Mouse (Mus musculus) CD4-positive helper T cell, adult 2 months (primary cell): Measurements from ENCODE around the gene Sox10.

ENCODE experiments used
- DNase-seq: peaks from one replicate; pipeline ENCODE4 v3.0.0-alpha.2; 2012; ENCODE audit warnings: low read depth, missing footprints, low spot score

Sox10 gene

GRCm38 (mm10) chr15:79155572-79155971, 9.5 kb downstream of the Sox10 start:
- DNase-seq = no peak

GRCm38 (mm10) chr15:79152709-79153108, 12.3 kb downstream of the Sox10 start:
- no peak for DNase-seq

DNA sequence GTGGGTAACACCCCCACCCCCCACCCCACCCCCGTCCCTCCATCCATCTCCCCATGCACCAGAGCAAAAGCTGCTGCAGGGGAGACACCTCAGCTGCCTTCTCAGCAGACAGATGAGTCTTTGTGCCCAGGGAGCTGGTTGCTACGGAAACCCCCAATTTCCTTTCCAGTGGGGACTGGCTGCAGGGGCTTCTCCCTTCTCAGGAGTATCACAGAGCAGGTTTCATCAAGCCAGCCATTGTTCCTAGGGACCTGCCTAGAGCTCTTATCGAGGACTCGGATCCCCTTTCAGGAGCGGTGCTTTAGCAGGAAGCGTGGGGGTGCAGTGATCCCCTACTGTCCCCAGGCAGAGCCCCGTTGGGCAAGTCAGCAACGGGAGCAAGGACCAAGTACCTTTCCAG, 13.2 kb downstream of the Sox10 start:
- DNase-seq = no peak

- DNase-seq = peak; percentile 74
Measured at GRCm38 (mm10) chr15:79148533-79148932, 16.5 kb downstream of the Sox10 start.

DNA sequence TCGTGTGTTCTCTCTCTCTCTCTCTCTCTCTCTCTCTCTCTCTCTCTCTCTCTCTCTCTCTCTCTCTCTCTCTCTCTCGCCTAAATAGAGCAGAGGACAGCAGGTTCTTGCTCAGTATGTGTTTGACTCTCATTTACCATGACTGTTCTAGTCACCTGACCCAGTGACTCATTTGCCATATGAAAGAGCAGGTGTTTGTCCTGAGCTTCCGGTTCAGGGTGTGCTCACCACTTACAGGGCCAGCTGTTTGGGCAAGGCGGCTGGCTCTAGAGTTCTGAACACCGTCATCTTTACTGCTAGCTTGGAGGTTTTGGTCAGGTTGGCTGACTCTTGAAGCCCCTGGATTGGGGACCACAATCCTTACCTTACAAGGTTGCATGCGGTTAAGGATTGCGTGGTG, 19.5 kb downstream of the Sox10 start:
- no peak for DNase-seq

DNA sequence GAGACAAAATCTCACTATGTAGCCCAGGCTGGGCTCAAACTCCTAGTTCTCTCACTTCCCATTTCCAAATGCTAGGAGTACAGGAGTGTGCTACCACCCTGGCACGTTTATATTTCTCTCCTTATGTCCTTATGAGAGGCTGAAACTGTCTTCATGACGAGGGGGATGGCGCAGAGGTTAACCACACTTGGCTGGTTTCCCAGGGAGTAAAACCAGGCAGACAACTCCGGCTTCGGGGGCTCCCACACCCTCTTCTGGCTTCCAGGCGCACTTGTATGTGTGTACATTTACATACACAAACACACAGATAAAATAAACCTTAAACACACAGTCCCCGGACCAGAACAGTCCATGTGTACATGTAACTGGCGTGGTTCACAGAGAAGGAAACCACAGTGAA, 21.0 kb downstream of the Sox10 start:
- no peak for DNase-seq

DNA sequence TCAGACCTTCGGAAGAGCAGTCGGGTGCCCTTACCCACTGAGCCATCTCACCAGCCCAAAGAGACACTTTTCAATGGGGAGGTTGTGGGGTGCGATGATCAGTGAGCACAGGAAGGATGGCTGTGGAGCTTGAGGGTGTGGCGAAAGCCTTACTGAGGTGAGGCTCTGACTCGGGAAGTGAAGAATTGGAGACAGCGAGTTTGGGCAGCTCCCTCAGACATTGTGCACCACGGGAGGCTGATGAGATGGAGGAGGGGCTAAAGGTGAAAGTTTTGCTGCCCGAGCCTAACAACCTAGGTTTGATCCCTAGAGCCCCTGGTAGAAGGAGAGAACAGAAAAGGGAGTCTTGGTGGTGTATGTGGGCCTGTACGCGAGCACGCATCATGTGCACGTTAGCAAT, 21.7 kb downstream of the Sox10 start:
- DNase-seq = no peak

DNA sequence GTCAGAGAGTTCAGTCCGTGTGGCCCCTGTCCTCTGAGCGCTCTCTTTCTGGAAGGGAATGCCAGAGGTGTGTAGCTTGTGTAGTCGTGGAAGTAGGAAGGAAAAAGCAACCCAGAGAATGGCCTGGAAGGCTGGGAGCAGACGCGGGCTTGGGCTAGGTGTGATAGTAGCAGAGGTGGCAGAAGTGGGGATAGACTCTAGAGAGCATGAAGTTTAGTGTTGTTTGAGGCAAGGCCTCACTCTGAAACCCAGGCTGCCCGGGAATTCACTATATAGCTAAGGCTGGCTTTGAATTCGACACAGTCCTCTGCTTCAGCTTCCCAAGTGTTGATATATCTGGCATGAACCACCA, 23.5 kb downstream of the Sox10 start:
- DNase-seq = no peak

DNA sequence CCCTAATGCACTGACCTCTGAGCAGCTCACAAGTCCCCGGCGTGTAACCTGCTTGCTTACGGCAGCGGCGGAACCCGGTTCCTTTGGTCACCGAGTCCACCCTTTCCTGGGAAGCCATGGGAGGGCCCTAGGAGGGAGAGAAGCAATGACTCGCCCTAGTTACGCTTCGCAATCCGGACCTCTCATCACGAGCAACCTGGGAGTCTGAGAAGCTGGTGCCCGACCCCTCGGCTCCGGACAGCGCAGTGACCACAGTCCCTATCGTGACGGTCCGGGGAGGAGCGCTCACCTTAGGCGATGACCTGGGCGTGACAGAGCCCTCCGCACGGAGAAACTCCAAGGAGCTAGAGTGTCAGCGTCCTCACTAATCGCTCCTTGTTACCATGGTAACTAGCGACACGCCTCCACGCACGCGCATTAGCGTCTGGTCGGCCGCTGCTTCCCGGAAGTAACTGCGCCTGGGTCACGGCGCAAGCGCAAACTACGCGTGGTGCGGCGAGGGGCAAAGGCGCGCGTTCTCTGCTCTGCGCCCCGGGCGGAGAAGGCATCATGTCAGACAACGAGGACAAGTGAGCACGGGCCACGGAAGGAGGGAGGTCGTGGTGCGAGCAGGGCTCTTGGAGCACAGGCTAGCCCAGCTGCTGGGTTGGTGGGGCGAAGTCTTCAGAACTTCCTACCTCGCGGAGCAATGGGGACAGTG, 24.0 kb downstream of the Sox10 start, which contains the start of the genes Polr2f and 1700088E04Rik:
Polr2f (plus strand) TSS at position 144 of the 700 bp plus-strand sequence.
1700088E04Rik (minus strand) TSS at position 388 of the 700 bp plus-strand sequence.
- peak; percentile 94 for DNase-seq

GRCm38 (mm10) chr15:79139640-79140039, 25.4 kb downstream of the Sox10 start:
- DNase-seq = peak; percentile 71

GRCm38 (mm10) chr15:79135783-79136575, 29.1 kb downstream of the Sox10 start:
- DNase-seq = no peak

GRCm38 (mm10) chr15:79135332-79135731, 29.7 kb downstream of the Sox10 start:
- DNase-seq = no peak

DNA sequence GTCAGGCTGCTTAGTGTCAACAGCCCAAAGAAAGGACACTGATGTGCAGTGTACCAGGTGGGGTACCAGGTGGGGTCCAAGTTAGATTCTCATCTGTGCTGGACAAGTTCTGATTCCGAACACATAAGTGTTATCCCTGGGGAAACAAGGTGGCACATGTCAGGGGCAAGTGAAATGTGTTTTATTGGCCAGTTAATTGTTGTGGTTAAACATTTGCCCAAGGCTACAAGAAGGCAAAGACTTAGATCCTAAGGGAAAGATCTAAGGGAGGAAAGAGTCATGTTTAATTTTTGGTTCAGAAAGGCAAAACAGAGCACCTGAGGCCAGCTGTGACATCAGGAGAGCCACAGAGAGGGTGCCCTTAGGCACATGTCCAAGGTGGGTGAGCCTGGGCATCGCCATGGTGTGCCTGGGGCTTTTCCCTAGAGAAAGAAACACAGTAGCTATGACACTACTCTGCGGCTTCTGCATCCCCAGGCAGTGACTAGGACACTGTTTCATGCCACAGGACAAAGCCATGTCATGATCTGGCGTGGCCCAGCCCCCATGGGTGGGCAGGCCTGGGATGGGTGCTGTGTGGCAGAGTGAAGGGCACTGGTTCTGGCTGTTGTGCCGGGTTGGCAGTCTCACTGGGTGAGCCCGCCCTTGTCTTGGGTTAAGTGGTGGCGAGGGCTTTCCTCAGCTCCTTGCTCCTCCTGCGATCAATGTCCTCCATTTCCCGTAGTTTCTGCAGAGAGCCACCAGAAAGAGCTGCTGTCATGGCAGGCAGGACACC, 30.4 kb downstream of the Sox10 start:
- no peak for DNase-seq

DNA sequence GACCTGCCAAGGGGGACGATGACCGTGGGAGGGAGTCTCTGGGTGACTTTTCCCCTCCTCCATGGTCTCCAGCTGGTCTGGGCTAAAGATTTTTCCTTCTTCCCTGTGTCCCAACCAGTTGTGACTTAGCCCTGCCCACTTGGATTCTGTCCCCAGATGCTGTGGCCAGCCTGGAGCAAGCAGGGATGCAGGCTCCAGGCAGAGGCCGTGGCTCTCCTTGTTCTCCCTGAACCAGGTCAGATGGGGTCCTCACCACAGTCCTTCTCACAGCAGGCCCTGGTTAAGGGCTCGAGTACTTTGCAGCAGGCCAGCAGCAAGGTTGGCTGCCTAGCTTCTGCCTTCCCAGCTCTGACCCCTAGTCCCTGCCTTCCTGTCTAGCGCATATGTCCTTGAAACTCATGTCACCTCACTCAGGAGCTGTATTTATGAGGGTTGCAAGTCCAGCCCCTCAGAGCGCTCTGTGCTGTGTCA, 31.8 kb downstream of the Sox10 start:
- no peak for DNase-seq

GRCm38 (mm10) chr15:79131442-79131841, 33.6 kb downstream of the Sox10 start:
- DNase-seq = no peak

DNA sequence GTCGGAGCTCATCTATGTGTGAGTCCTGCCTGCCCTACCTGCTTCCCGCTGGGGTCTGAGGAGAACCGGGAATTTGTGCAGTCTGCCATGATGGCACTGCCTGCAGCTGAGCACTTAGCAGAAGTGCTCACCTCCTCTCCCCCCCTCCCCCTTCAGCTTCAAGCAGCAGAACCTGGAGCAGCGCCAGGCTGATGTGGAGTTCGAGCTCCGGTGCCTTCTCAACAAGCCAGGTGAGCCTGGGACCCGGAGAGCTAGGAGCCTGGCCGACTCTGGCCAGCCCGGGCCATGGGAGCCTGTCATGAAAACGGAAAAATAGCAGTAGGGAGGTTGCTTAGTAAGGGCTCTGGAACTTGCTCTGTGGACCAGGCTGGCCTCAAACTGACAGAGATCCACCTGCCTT, 34.3 kb downstream of the Sox10 start:
- DNase-seq = no peak

DNA sequence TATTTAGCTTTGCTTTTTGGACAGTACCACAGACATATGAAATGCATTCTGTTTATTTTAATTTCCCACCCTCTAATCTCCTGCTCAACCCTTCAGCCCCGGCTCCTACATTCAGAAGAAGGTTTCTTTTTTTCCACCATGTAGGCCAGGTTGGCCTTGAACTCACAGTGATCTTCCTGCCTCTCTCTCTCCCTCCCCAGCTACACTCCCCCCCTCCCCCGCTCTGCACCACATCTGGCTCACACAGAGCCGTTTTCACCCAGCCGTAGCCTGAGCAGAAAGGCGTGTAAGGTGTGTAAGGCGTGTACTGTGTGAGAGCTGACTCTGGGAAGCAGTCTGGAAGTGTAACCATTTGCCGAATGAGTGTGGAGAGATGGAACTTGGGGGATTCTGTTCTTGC, 35.7 kb downstream of the Sox10 start:
- DNase-seq = no peak

GRCm38 (mm10) chr15:79128208-79128607, 36.8 kb downstream of the Sox10 start:
- DNase-seq = peak; percentile 31

- no peak for DNase-seq
Measured at GRCm38 (mm10) chr15:79127101-79127500, 37.9 kb downstream of the Sox10 start.

- peak; percentile 57 for DNase-seq
Measured at GRCm38 (mm10) chr15:79126217-79126932, 38.7 kb downstream of the Sox10 start.

GRCm38 (mm10) chr15:79124331-79124875, 40.6 kb downstream of the Sox10 start:
- DNase-seq = no peak
